Mouse (Mus musculus) ovary, adult 18-20 months (tissue): Measurements from ENCODE around the gene Abca17.
A peak's percentile ranks its signal among the peaks of the same experiment; 100 is the strongest.

Experiments used
- DNase-seq: peaks from one replicate; pipeline ENCODE4 v3.0.0; 2022; ENCODE audit warnings: low spot score, mixed read lengths

The Abca17 gene

DNA sequence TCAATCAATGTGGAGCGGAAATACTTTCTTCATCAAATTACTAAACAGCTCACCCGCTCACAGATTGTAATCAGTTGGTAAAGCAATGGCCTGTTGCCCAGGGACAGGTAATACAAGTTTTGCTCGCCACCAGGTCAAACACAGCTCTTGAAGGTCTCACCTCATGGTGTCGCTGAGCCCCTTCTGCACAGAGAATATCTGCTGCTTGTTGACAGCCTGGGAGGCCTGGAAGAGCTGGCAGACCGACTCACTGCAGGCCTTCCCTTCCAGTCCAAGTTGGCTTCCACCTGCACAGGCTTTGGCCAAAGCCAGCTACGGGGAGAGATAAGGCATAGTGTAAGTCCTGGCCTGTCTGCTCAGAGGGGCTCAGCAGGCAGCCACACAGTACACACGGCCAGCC, 113.9 kb downstream of the Abca17 start:
- no peak for DNase-seq

DNA sequence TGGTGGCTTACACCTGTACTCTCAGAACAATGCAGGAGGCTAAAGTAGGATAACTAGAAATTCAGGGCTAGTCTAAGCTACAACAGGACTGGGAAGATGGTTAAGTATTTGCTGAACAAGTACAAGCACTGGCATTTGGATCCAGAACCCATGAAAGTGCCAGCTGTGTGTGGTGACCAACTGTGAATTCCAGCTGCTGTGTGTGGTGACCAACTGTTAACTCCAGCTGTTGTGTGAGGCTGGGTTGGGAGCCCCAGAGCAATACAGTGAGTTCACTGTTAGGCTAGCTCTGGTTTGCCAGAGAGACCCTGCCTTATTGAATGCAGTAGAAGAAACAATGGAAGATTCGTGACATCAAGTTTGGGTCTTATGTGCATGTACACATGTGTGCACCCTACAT, 114.4 kb downstream of the Abca17 start:
- no peak for DNase-seq

DNA sequence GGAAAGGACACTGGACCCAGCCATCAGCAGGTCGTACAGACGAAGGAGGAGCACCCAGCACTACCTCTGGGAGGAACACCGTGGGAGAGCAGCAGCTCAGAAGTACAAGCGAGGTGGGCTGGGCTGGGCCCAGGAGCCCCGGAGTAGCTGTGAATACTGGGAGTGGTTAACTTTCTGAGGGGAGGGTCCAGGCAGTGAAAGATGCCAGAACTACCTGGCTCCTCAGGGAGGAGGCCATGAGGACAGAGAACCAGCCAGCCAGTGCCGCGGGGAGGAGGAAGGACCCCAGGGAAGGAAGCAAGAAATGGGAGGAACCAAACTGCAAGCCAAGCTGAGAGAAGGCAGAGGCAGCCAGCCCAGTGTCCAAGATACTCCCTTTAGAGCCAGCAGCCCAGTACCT, 122.9 kb downstream of the Abca17 start:
- DNase-seq, result no peak

DNA sequence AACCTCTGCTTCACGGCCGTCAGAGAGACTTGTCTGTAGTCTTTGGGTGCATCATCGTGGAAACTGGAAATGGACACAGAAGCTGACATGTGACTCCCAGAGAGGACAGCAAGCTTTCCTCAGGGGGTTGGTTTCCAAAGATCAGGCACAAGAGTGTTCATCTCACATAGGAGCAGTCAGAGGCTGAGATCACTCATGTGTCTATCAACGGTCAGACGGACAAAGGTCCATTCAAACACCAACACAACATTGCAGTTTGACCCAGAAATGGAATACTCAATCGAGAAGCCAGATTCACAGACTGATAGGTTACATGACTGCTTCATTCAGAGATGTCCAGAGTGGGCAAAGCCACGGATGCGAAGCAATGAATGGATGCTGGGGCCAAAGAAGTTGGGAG, 124.1 kb downstream of the Abca17 start:
- DNase-seq, result no peak

DNA sequence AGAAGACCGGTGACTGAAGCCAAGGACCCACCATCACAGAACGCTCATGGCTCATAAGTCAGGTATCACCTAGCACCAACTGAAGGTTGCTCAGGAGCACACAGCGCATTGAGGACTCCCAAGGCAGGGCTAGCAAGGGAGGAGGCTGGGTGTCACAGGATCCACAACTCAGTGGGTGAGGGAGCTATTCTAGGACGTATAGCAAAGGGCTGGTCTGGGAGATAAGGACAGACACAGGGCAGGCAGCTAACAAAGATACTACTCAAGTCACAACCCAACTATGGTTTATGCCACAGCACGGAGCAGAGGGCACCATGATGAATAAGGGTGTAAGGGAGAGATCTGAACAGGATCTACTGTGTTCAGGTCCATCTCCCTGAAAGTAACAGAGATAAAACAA, 125.0 kb downstream of the Abca17 start:
- DNase-seq, result no peak

DNA sequence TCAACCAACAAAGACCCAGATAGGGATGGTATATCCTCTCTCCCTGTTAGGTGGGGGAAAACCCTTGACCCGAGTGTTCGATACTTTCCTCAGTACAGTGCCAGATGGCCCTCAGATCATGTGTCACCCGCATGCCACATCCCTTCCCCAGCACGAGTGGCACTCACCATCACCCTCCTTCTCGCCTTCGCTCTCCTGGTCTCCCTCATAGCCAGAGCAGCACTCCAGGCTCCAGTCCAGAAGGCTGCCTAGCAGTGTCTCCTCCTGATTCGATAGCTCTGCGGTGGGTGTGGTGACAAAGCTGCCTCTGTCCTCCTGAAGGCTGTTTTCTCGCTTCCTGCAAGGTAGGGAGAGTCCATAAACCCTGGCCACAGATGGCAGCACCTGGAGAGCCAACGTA, 126.1 kb downstream of the Abca17 start:
- no peak for DNase-seq

DNA sequence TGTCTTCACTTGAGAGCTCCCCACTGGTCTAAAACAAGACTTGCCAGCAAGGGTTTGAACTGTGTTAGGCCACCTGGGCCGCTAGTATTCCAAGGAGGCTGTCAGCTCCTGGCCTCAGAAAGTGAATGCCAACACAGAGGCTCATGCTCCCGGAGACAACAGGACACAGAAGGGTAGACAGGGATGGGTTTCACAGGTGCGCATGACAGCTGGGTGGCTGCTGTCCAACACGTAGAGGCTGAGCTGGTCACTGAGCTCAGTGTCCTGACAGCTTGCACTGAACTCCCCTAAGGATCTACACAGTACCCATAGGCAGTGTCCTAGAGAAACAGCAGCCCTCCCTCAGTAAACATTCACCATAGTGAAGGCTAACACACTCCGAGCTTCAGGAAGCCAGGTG, 127.4 kb downstream of the Abca17 start:
- DNase-seq, result no peak

DNA sequence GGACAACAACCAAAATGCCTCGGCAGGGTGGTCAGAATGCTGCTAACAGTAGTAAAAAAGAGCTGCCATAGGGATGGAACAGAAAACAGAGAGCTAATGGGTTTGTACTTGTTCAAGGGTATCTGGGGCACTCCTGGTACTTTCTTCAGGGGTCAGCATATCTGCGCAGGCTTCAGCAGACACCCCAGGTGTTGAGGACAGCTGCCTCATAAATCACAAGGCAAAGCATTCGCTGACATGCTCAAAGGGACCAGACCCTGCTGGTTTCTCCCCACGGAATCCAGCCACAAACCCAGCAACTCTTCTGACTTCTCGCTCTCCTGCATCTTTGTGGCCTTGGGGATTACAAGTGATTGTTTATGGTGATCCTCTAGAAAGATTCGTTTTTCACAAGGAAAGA, 128.2 kb downstream of the Abca17 start:
- DNase-seq, result no peak

DNA sequence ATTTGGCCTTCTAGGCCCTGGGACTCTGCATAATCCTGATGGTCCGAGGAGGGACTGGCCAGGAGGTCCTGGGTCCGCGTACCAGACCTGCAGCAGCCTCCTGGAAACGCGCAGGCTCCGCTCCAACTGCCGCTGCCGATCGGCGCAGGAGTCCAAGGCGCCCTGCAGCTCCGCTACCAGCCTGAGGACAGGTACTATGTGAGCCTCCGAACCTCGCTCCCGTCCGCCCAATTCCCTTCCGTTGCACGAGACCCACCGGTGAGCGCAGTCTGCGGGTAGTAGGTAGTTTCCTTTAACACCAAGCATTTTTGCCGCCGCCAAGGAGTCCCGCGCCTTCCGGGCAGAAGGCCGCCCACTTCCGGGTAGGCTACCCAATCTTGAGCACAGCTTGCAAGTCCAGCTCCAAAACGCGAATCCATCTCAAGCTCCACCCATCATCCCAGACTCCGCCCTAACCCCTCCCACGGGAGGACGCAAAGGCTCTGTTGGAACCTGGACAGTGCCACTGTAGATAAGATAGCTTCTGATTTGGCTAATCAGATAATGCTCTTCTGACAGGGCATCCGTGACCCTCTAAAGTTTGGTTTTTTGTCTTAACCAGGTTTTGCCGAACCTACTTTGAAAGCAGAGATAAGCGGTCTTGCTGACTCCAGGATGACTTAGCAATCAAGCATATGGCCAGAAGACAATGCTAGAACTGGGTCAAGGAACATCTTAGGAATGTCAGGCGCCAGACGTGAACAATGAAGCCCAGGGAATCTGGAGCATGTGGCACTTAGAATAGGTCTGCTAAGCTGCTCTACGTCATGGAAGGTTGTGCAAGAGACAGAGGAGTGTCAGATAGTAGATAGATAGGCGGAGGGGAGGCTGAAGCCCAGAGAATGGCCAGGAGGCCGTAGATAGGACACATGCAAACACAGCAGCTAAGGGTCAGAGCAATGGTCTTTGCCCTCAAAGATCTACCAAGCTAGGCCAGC, 130.1 kb downstream of the Abca17 start, which contains the start of gene Tedc2:
Gene Tedc2, minus strand, starts transcription at position 417 of the 977 bp plus-strand sequence.
- peak; percentile 91 for DNase-seq

DNA sequence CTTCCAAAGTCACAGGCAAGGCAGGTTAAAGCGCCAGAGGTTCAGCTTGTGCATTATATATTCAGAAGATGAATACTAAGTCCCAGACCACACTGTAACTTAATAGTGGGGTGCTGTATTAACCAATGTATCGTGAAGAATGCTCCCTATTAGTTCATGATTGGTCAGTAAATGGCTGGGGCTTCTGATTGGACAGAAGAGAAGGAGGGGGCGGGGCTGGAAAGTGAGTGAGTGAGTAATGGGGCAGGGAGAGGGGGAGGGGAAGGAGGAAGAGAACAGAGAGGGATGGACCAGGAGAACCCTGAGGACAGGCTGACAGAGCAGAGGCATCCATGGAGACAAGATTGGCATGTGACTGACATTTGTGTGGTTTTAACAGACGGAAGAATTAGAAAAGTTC, 134.0 kb downstream of the Abca17 start:
- no peak for DNase-seq
